Mouse (Mus musculus) C2C12 (cell line): ENCODE measurements around the gene Ccdc22. TPM values are rescaled to one million over a fixed set of nuclear protein-coding genes. Genes with fewer than 3 reads are reported as not detected.

ENCODE experiments used
- H3K27me3 ChIP-seq: one replicate; pipeline ENCODE4 v1.6.1; 2011; ENCODE audit not compliant: control insufficient read depth, insufficient read depth, insufficient read length
- H3K36me3 ChIP-seq: one replicate; pipeline ENCODE4 v1.6.1; 2011; ENCODE audit not compliant: control insufficient read depth, insufficient read depth
- H3K4me3 ChIP-seq: one replicate; pipeline ENCODE4 v1.5.1; 2011; ENCODE audit warnings: mild to moderate bottlenecking, control low read depth; ENCODE audit not compliant: poor library complexity, insufficient read depth, severe bottlenecking
- H3K79me2 ChIP-seq: one replicate; pipeline ENCODE4 v1.6.1; 2011; ENCODE audit not compliant: control insufficient read depth, insufficient read depth
- H3K79me3 ChIP-seq: one replicate; pipeline ENCODE4 v1.6.1; 2011; ENCODE audit warnings: low read depth, control low read depth
- H3ac ChIP-seq: one replicate; pipeline ENCODE3; 2011; ENCODE audit warnings: low read depth; ENCODE audit not compliant: control insufficient read depth, insufficient read length
- CEBPB ChIP-seq: IDR thresholded peaks from one replicate; pipeline ENCODE4 v1.6.1; 2011; ENCODE audit warnings: low read depth, mild to moderate bottlenecking, control low read depth, moderate library complexity
- CTCF ChIP-seq: IDR thresholded peaks from one replicate; pipeline ENCODE4 v1.5.1; 2011; ENCODE audit not compliant: control insufficient read depth, insufficient read depth, insufficient read length
- FOSL1 ChIP-seq: IDR thresholded peaks from one replicate; pipeline ENCODE4 v1.8.0; 2011; ENCODE audit warnings: mild to moderate bottlenecking, low read length; ENCODE audit not compliant: poor library complexity, insufficient read depth, severe bottlenecking
- MAX ChIP-seq: IDR thresholded peaks from one replicate; pipeline ENCODE4 v1.6.1; 2011; ENCODE audit warnings: mild to moderate bottlenecking, control low read depth
- MYOD1 ChIP-seq: IDR thresholded peaks from one replicate; pipeline ENCODE4 v1.6.1; 2011; ENCODE audit warnings: low read depth; ENCODE audit not compliant: control insufficient read depth, insufficient read length
- MYOG ChIP-seq: IDR thresholded peaks from one replicate; pipeline ENCODE4 v1.6.1; 2011; ENCODE audit not compliant: control insufficient read depth, insufficient read length; ENCODE audit errors: extremely low read depth
- USF1 ChIP-seq: IDR thresholded peaks from one replicate; pipeline ENCODE4 v1.6.1; 2011; ENCODE audit warnings: low read depth, mild to moderate bottlenecking, control low read depth, moderate library complexity
- polyA plus RNA-seq: library from polyadenylated mRNA; unstranded; fragments of >200 nt; fragmentation: generic; extraction: Trizol; gene quantifications from one replicate; pipeline ENCODE4 v1.2.1, GENCODE M21; 2012; ENCODE audit warnings: missing spikeins

Gene Ccdc22
- polyA plus RNA-seq, 1 experiment: 38.0 TPM

- Histone ChIP-seq H3K79me2 (no peaks in the 10 kb centered on the region), H3K4me3 (no peak overlapping the region), H3K36me3 (no peaks in the 10 kb centered on the region), H3K27me3 (no peaks in the 10 kb centered on the region), H3K79me3 (no peaks in the 10 kb centered on the region), H3ac (no peak overlapping the region)
- TF ChIP-seq MYOD1 (no peak), CEBPB (no peak), MAX (no peak), USF1 (no peak), MYOG (no peak), FOSL1 (no peak), CTCF (no peak)
Measured at GRCm38 (mm10) chrX:7581151-7581550, 24.2 kb downstream of the Ccdc22 start.

- TF ChIP-seq FOSL1 (no peak), CEBPB (no peak), USF1 (no peak), MAX (no peak), MYOG (no peak), CTCF (no peak), MYOD1 (no peak)
Measured at GRCm38 (mm10) chrX:7574885-7575231, 30.5 kb downstream of the Ccdc22 start.

GRCm38 (mm10) chrX:7574087-7574884 lies 31.0 kb downstream of the Ccdc22 start, which contains the start of gene Ppp1r3f:
TSS of gene Ppp1r3f (minus strand) at chrX:7574283.
- no peak for TF ChIP-seq MYOD1
- TF ChIP-seq CEBPB: no peak
- TF ChIP-seq USF1: no peak
- no peak for TF ChIP-seq CTCF
- TF ChIP-seq FOSL1: no peak
- no peak for TF ChIP-seq MYOG
- no peak for TF ChIP-seq MAX
- Histone ChIP-seq H3ac (peak within 1 kb of the TSS; percentile 92), H3K79me3 (peaks cover 6% of the 10 kb centered on the region)

More at GRCm38 (mm10) chrX:7574885-7575231, 30.5 kb downstream of the Ccdc22 start:
- peak overlapping the region; percentile 21 for H3ac ChIP-seq
- peak overlapping the region; percentile 14 for H3K4me3 ChIP-seq
- H3K79me3 ChIP-seq: peaks cover 6% of the 10 kb centered on the region
- H3K36me3 ChIP-seq: no peaks in the 10 kb centered on the region
- no peaks in the 10 kb centered on the region for H3K27me3 ChIP-seq
- H3K79me2 ChIP-seq: peaks cover 27% of the 10 kb centered on the region

GRCm38 (mm10) chrX:7573176-7574086 lies 31.9 kb downstream of the Ccdc22 start, which contains the start of gene Foxp3:
TSS of gene Foxp3 (plus strand) at chrX:7573644.
- Histone ChIP-seq H3K79me2 (peaks cover 27% of the 10 kb centered on the region), H3ac (peak within 1 kb of the TSS; percentile 92), H3K27me3 (no peaks in the 10 kb centered on the region), H3K79me3 (peaks cover 6% of the 10 kb centered on the region), H3K4me3 (peak within 1 kb of the TSS; percentile 38), H3K36me3 (no peaks in the 10 kb centered on the region)
- TF ChIP-seq FOSL1 (no peak), MAX (peak; percentile 26)

More at GRCm38 (mm10) chrX:7574087-7574884, 31.0 kb downstream of the Ccdc22 start, which contains the start of gene Ppp1r3f:
- H3K4me3 ChIP-seq: peak within 1 kb of the TSS; percentile 38
- no peaks in the 10 kb centered on the region for H3K27me3 ChIP-seq
- peaks cover 27% of the 10 kb centered on the region for H3K79me2 ChIP-seq
- no peaks in the 10 kb centered on the region for H3K36me3 ChIP-seq

GRCm38 (mm10) chrX:7572466-7572865 lies 32.9 kb downstream of the Ccdc22 start:
- Histone ChIP-seq H3K27me3 (no peaks in the 10 kb centered on the region), H3ac (no peak overlapping the region), H3K36me3 (no peaks in the 10 kb centered on the region), H3K79me3 (peaks cover 6% of the 10 kb centered on the region), H3K4me3 (no peak overlapping the region), H3K79me2 (peaks cover 27% of the 10 kb centered on the region)
- TF ChIP-seq MAX (no peak), FOSL1 (no peak), MYOG (no peak), CTCF (no peak), USF1 (no peak), MYOD1 (no peak), CEBPB (no peak)
